Mouse (Mus musculus) gastrocnemius, postnatal 36 days (tissue): ENCODE data around the gene Fat1. TPM values are rescaled to one million over a fixed set of nuclear protein-coding genes. Genes with fewer than 3 reads are reported as not detected.
A peak's percentile ranks its signal among the peaks of the same experiment; 100 is the strongest.
"Not testable (repeated sequence)": the region's sequence is repeated elsewhere in the genome, so short reads cannot be mapped to it uniquely, and the experiment has no call there.

Experiments
- DNase-seq, 2 experiments: peaks; one replicate each; pipeline ENCODE4 v3.0.0; 2022
- intact Hi-C: fragments of 180-260 bp; cut with DNase I; formaldehyde crosslinking; loops from one replicate; pipeline ENCODE4 v1.15.1; 2025
- total RNA-seq, 2 experiments: library from RNA; stranded (reverse); gene quantifications; 2 replicates each; pipeline ENCODE4 v1.2.3; 2021

The Fat1 gene
- total RNA-seq, 2 experiments from 2014 or later, result 3.4 to 4.3 TPM

DNA sequence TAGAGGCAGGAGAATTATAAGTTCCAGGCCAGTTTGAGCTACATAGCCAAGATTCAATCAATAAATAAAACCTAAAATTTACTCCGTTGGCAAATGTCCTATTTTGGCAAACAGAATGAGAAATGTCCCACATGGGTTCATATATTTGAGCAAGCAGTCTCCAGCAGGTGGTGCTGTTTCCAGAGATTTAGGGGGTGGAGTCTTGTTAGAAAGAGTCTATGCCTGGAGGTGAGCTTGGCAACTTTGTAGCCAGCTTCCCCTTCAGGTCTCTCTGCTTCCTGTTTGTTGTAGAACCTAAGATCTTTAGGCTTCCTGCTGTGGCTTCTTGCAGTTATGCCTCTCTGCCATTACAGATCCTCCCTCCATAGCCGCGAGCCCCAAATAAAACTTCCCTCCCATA, 120.3 kb downstream of the Fat1 start:
- intact Hi-C loops, result no loop called here
- no peak for DNase-seq

- DNase-seq, result no peak
- intact Hi-C loops, result no loop called here
These were observed 121.6 kb downstream of the Fat1 start for GRCm38 (mm10) chr8:45056810-45057209.

DNA sequence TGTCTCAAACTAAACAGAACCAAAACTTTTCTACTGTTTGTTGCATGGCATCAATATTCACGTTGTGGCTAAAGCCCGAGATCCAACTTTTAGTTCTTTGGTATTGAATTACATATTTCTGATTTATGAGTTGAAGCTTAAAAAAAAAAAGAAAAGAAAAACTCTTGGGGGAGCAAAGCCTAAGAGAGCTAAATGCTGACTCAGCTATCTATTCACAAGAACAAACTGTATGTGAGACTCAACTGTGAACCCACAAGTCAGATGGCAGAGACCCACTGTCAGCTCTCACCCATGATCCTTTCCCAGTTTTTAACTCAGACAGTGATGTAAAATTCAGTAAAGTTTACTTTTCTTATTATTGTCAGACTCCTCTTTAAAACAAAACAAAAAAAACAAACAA, 124.8 kb downstream of the Fat1 start:
- intact Hi-C loops, result no loop called here

GRCm38 (mm10) chr8:45062311-45062710, 127.1 kb downstream of the Fat1 start:
- intact Hi-C loops, result no loop called here
- DNase-seq, result no peak

More for the DNA sequence above, 124.8 kb downstream of the Fat1 start:
- DNase-seq, result no peak

GRCm38 (mm10) chr8:45062982-45063924, 128.0 kb downstream of the Fat1 start:
- intact Hi-C loops, result no loop called here
- no peak for DNase-seq

DNA sequence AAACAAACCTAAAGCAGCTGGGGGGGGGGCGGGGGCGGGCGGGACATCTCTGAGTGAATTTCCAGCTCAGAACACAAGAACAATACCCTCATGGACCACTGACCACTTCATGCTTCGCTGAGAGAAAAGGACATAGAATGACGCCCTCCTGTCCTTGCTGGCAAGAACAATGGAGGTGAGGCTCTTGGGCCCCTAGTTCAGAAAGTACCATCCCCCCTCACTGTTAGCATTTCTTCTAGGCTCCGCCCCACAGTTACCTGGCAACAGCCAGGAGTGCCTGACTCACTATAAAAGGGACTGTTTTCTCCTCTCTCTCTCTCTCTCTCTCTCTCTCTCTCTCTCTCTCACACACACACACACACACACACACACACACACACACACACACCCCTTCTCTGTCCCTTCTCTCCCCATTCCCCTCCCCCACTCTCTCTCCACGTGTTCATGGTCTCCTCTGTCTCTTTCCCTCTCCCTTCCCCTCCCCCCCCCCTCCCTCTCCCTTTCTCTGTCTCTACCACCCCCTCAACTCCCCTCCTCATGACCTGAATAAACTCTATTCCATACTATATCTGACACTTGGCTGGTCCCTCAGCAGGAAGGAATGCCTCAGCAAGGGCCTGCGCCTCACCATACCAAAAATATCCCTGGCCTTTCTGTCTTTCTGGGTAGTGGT, 129.1 kb downstream of the Fat1 start:
- intact Hi-C loops, result no loop called here
- DNase-seq, result no peak

GRCm38 (mm10) chr8:45065391-45065790, 130.1 kb downstream of the Fat1 start:
- DNase-seq, intact Hi-C loops: not testable (repeated sequence)

DNA sequence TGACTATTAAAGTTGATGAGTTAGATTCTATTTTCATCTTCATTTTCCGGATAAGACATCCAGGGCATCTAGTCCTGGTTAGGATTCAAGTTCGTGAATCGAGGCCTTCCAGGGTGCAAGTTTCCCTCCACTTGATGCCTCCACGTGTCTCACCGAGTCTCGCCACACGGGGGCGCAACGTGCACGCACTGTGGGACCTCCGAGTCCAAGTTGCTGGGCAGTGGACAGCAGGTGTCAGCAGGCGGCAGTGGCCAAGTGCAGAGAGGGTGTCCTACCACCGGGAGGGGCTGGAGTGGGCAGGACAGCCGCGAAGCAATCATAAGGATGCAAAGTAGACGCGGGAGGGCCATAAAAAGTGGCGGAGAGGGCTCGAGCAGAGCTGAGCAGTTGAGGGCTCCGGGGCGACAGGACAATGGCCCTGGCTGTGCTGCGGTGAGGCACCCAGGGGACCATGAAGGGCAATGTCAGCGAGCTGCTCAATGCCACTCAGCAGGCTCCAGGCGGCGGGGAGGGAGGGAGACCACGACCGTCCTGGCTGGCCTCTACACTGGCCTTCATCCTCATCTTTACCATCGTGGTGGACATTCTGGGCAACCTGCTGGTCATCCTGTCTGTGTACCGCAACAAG, 133.6 kb downstream of the Fat1 start, which contains the start of gene Mtnr1a:
Gene Mtnr1a (plus strand): TSS at position 379 of the 628 bp plus-strand sequence.
- intact Hi-C loops, result loop anchor here (1.0 kb wide), 1 partner anchor 167 kb away; no protein-coding TSS in a partner anchor

DNA sequence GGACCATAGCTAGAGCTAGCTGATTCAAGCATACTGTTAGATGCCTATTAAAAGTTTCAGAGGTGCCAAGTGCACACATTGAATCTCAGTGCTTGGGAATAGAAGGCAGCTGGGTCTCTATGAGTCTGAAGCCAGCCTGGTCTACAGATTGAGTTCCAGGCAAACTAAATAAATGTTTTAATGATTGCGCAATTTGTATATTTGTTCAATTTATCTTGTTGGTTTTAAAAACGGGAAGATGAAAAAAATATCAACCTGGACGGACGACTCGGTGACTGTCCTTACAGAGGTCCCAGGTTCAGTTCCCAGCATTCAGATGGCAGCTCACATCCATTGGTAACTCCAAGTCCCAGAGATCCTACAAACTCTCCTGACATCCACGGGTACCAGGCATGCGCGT, 135.7 kb downstream of the Fat1 start:
- intact Hi-C loops, result no loop called here
- DNase-seq, result no peak

More for the DNA sequence above, 133.6 kb downstream of the Fat1 start, which contains the start of gene Mtnr1a:
- DNase-seq, result peak; percentile 81 to 83

GRCm38 (mm10) chr8:45080850-45081249, 145.6 kb downstream of the Fat1 start:
- intact Hi-C loops, result no loop called here
- DNase-seq, result no peak

DNA sequence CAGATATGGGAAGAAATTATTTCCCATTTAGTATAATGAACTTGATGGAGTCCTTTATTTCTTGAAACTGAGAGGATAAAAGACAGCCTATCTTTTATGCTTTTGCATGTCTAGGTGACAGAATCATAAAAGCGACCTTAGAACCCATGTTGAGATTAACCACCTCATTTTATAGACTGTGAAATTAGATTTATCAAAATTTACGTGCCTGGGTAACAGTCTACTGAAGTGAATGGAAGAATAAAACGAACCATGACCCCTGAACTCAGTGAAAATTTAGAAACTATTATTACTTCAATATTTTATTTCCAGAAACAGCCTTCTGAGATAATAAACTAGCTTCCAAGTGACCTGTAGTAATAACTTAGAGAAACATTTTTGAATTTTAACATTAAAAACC, 158.4 kb downstream of the Fat1 start:
- no peak for DNase-seq
- intact Hi-C loops, result no loop called here

Other genes with a start within 250 kb of the Fat1 start
- not detected for gene Mtnr1a, start 133.7 kb downstream of the Fat1 start, total RNA-seq